In genomic region chr8:62951173-62952134, GRCm38 (mm10) we compare ENCODE assay signal across 8 mouse cellular contexts. TPM values are rescaled to one million over a fixed set of nuclear protein-coding genes. Genes with fewer than 3 reads are reported as not detected.
A peak's percentile ranks its signal among the peaks of the same experiment; 100 is the strongest.
DNase-seq lines count a peak whose midpoint lies in the region; ATAC-seq lines count a peak whose summit lies in the region.

No protein-coding gene starts in this region.

- intact Hi-C loops in gastrocnemius, postnatal 14 days (cut with DNase I; ENCODE audit: low total_unique reads) = no loop called here

- peaks cover 5% of the 10 kb centered on the region; the same call in 1 of the 2 replicates for H3K4me1 ChIP-seq in forebrain, embryonic 14.5 days (ENCODE audit: control insufficient read depth, insufficient read depth, low read length)
- no peaks in the 10 kb centered on the region for H3K4me1 ChIP-seq in stomach, embryonic 15.5 days

- peak; percentile 6 for DNase-seq in gastrocnemius, postnatal 14 days
- no peak for DNase-seq in gastrocnemius, adult 8-10 months (ENCODE audit: low spot score in 2 of 2)
- DNase-seq in R1 (ENCODE audit: low read depth, low spot score) = peak; percentile 36
- peak; percentile 73 for DNase-seq in forebrain, embryonic 14.5 days (ENCODE audit: low spot score)
- peak; percentile 10 to 31 for DNase-seq in layer of hippocampus, adult 8-10 months (ENCODE audit: low spot score in 2 of 2)

- peak overlapping the region; percentile 48; the same call in 1 of the 2 replicates for H3K27ac ChIP-seq in forebrain, embryonic 14.5 days (ENCODE audit: low read depth, low read length)
- no peak overlapping the region for H3K27ac ChIP-seq in stomach, embryonic 15.5 days

- H3K4me2 ChIP-seq in forebrain, embryonic 14.5 days (ENCODE audit: low read length) = peak overlapping the region; percentile 94
- peak overlapping the region; percentile 87 for H3K4me2 ChIP-seq in stomach, embryonic 15.5 days

- under 1% methylated on average over 46 of the region's 50 CpGs for WGBS in forebrain, embryonic 14.5 days
- under 1% methylated on average over 49 of the region's 50 CpGs for WGBS in stomach, embryonic 15.5 days

- peak; percentile 95 for ATAC-seq in forebrain, embryonic 14.5 days
- ATAC-seq in megakaryocyte progenitor cell, adult 5-6 weeks (replicated peaks; ENCODE audit: poor library complexity) = 0 out of 2 replicates have a peak, but pooled peaks have one; percentile 14
- ATAC-seq in stomach, embryonic 15.5 days (ENCODE audit: insufficient read depth, low FRiP score, low read depth) = peak; percentile 72; the same call in 1 of the 2 replicates
- ATAC-seq in CD4-positive, CD25-positive, alpha-beta regulatory T cell, adult 4 months = no peak

- no peaks in the 10 kb centered on the region for H3K27me3 ChIP-seq in forebrain, embryonic 14.5 days (replicated peaks; ENCODE audit: control insufficient read depth, insufficient read depth, low read length)
- H3K27me3 ChIP-seq in stomach, embryonic 15.5 days (replicated peaks) = no peaks in the 10 kb centered on the region

- no peaks in the 10 kb centered on the region for H3K9me3 ChIP-seq in forebrain, embryonic 14.5 days (replicated peaks; ENCODE audit: control insufficient read depth, low read length)
- H3K9me3 ChIP-seq in stomach, embryonic 15.5 days = no peaks in the 10 kb centered on the region

- peak overlapping the region; percentile 78 for H3K9ac ChIP-seq in forebrain, embryonic 14.5 days (ENCODE audit: low read length)
- H3K9ac ChIP-seq in stomach, embryonic 15.5 days = 0 out of 2 replicates have a peak overlapping the region, but pooled peaks have one; percentile 22

- no peaks in the 10 kb centered on the region for H3K36me3 ChIP-seq in forebrain, embryonic 14.5 days (ENCODE audit: control insufficient read depth, insufficient read depth, low read length)
- no peaks in the 10 kb centered on the region for H3K36me3 ChIP-seq in stomach, embryonic 15.5 days

- H3K4me3 ChIP-seq in forebrain, embryonic 14.5 days (ENCODE audit: low read depth, low read length) = peak overlapping the region; percentile 58
- H3K4me3 ChIP-seq in stomach, embryonic 15.5 days (replicated peaks) = peak overlapping the region; percentile 47

RNA-seq across cellular contexts. Expression of gene Spock3, which starts 0.6 kb away (rescaled TPM):
- 1 to 10 TPM; 1.2 to 1.3 TPM for total RNA-seq in gastrocnemius, postnatal 14 days (2021)
- total RNA-seq in gastrocnemius, adult 8-10 months (2022) = under 1 TPM; 0.08 to 0.25 (median 0.16) TPM
- polyA plus RNA-seq in forebrain, embryonic 14.5 days (2014; fragmentation: Nextera tagmentation; extraction: Ambion mirVana) = 17.9 and 25.2 TPM in 2 replicates
- 10 to 100 TPM; 51.5 to 60.8 (median 57.2) TPM for total RNA-seq in layer of hippocampus, adult 8-10 months (2022)
- total RNA-seq in megakaryocyte progenitor cell, adult 5-6 weeks (2015) = not detected in 2 replicates
- not detected in 2 replicates for total RNA-seq in megakaryocyte progenitor cell, adult 5-6 weeks (2017)
- 9.7 and 10.9 TPM in 2 replicates for polyA plus RNA-seq in stomach, embryonic 15.5 days (2015; fragmentation: Nextera tagmentation; extraction: Ambion mirVana)
- polyA plus RNA-seq in CD4-positive, CD25-positive, alpha-beta regulatory T cell, adult 4 months (2017; shearing (Covaris generic)) = not detected

Comparison
In these comparisons a context has a peak if more than half of its experiments do, and no peak if none do; other contexts are left out.
1. DNase-seq: peak in gastrocnemius, postnatal 14 days (single experiment), R1 (single experiment), forebrain, embryonic 14.5 days (single experiment) and layer of hippocampus, adult 8-10 months (2 of 2); none in gastrocnemius, adult 8-10 months (0 of 2).
2. RNA of gene Spock3, which starts 0.6 kb away (total RNA-seq): 51.5 to 60.8 TPM in layer of hippocampus, adult 8-10 months; 1.2 to 1.3 TPM in gastrocnemius, postnatal 14 days, 0.08 to 0.25 TPM in gastrocnemius, adult 8-10 months and not detected in megakaryocyte progenitor cell, adult 5-6 weeks; every median in the first group is over 10 times any median in the second.